In the genomic region with DNA sequence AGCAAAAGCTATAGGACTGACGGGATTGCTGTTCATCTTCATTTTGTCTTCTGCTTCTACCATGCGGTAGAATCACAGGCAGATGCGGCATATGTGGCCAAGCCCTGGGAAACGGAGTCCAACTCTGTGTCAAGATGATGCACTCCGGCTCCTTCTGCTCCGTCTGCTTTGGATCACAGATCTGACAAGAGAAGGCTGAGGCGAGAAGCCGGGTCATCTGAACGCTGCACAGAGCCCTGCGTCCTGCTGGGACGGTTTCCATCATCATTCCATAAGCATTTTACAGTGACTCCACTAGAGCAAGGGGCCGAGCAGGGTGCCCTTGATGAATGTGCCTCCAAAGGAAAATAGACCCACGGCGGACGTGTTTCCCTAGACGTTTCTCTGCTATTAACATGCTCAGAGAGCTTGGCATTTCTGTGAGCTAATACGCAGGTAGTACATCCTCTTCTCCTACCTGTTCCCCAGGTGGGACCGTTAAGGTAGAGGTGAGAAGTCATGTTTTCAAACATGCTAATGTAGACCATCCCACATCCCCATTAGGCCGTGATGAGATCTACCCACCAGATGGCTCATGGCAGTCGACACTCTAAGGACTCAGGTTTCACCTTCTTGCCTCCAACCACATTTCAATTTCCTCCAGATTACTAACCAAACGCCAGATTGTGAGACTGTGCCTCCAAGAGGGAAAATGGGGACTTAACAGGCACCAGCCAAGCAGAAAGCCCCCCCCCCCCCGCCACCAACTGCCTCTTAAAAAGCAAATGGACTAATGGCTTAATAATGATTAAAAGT, we compare ENCODE assay signal across 12 mouse cellular contexts.
DNase-seq lines count a peak whose midpoint lies in the region; ATAC-seq lines count a peak whose summit lies in the region.
"Had no signal": no experiment of that assay in that cellular context is flagged by ENCODE, and none has a peak within 500 bp of the region (broad histone marks: within the 10 kb centered on the region; RNA-seq: fewer than 3 reads in every experiment).

No protein-coding gene starts in this region.

- no peaks in the 10 kb centered on the region for H3K36me3 ChIP-seq in heart, embryonic 11.5 days (ENCODE audit: control insufficient read depth, insufficient read depth, low read length)
- H3K36me3 ChIP-seq in embryonic facial prominence, embryonic 15.5 days, result no peaks in the 10 kb centered on the region
- H3K36me3 ChIP-seq in midbrain, embryonic 14.5 days (ENCODE audit: control insufficient read depth, insufficient read depth, low read length), result no peaks in the 10 kb centered on the region
- H3K36me3 ChIP-seq: heart, embryonic 13.5 days had no signal

- no peak overlapping the region for H3K9ac ChIP-seq in heart, embryonic 11.5 days (ENCODE audit: low read depth, low read length)
- no peak overlapping the region for H3K9ac ChIP-seq in embryonic facial prominence, embryonic 15.5 days
- no peak overlapping the region for H3K9ac ChIP-seq in midbrain, embryonic 14.5 days (replicated peaks; ENCODE audit: low read length)
- H3K9ac ChIP-seq: heart, embryonic 13.5 days had no signal

- H3K4me2 ChIP-seq in heart, embryonic 11.5 days, result no peak overlapping the region
- H3K4me2 ChIP-seq in embryonic facial prominence, embryonic 15.5 days (replicated peaks), result no peak overlapping the region
- no peak overlapping the region for H3K4me2 ChIP-seq in midbrain, embryonic 14.5 days (ENCODE audit: low read length)
- H3K4me2 ChIP-seq: heart, embryonic 13.5 days had no signal

- intact Hi-C loops in heart, postnatal 10 days (cut with DNase I), result no loop called here
- intact Hi-C loops in left cerebral cortex, postnatal 4 days (cut with DNase I), result no loop called here
- intact Hi-C loops in left cerebral cortex, postnatal 10 days (cut with DNase I), result no loop called here

- H3K27ac ChIP-seq in heart, embryonic 11.5 days (ENCODE audit: low read depth, low read length), result no peak overlapping the region
- H3K27ac ChIP-seq in embryonic facial prominence, embryonic 15.5 days (replicated peaks), result 0 out of 2 replicates have a peak overlapping the region, but pooled peaks have one; percentile 19
- no peak overlapping the region for H3K27ac ChIP-seq in midbrain, embryonic 14.5 days (replicated peaks; ENCODE audit: low read depth, low read length)
- H3K27ac ChIP-seq: heart, embryonic 13.5 days had no signal

- no peaks in the 10 kb centered on the region for H3K27me3 ChIP-seq in heart, embryonic 11.5 days (ENCODE audit: control insufficient read depth, insufficient read depth, low read length)
- H3K27me3 ChIP-seq in embryonic facial prominence, embryonic 15.5 days, result no peaks in the 10 kb centered on the region
- no peaks in the 10 kb centered on the region for H3K27me3 ChIP-seq in midbrain, embryonic 14.5 days (ENCODE audit: control insufficient read depth, insufficient read depth, low read length)
- H3K27me3 ChIP-seq: heart, embryonic 13.5 days had no signal

- WGBS in heart, embryonic 11.5 days (ENCODE audit: insufficient replicate concordance), result 61% methylated on average over 22 of the region's 22 CpGs
- 60% methylated on average over 22 of the region's 22 CpGs for WGBS in embryonic facial prominence, embryonic 15.5 days
- 87% methylated on average over 22 of the region's 22 CpGs for WGBS in midbrain, embryonic 14.5 days

- H3K4me3 ChIP-seq in heart, embryonic 11.5 days (ENCODE audit: low read depth, low read length), result no peak overlapping the region
- no peak overlapping the region for H3K4me3 ChIP-seq in embryonic facial prominence, embryonic 15.5 days (replicated peaks)
- H3K4me3 ChIP-seq in midbrain, embryonic 14.5 days (replicated peaks; ENCODE audit: low read depth, low read length), result no peak overlapping the region
- H3K4me3 ChIP-seq: heart, embryonic 13.5 days had no signal

- no peaks in the 10 kb centered on the region; the same call in 1 of the 2 replicates for H3K4me1 ChIP-seq in heart, embryonic 11.5 days (ENCODE audit: control insufficient read depth, insufficient read depth, low read length)
- 0 out of 2 replicates have a peak, but pooled peaks cover 5% of the 10 kb centered on the region for H3K4me1 ChIP-seq in embryonic facial prominence, embryonic 15.5 days
- no peaks in the 10 kb centered on the region for H3K4me1 ChIP-seq in midbrain, embryonic 14.5 days (ENCODE audit: control insufficient read depth, insufficient read depth, low read length)
- H3K4me1 ChIP-seq: heart, embryonic 13.5 days had no signal

- no peak for ATAC-seq in heart, embryonic 11.5 days (replicated peaks; ENCODE audit: insufficient number of reproducible peaks, low FRiP score, low TSS enrichment)
- no peak for ATAC-seq in embryonic facial prominence, embryonic 15.5 days (ENCODE audit: insufficient number of reproducible peaks, low FRiP score, low TSS enrichment, low read depth)
- ATAC-seq in inflammation-experienced regulatory T-cells, adult 6 months, result no peak
- no peak for ATAC-seq in midbrain, embryonic 14.5 days (ENCODE audit: low FRiP score, low TSS enrichment)

- no peaks in the 10 kb centered on the region for H3K9me3 ChIP-seq in heart, embryonic 11.5 days (replicated peaks; ENCODE audit: control insufficient read depth, low read length)
- no peaks in the 10 kb centered on the region for H3K9me3 ChIP-seq in embryonic facial prominence, embryonic 15.5 days (replicated peaks)
- H3K9me3 ChIP-seq in midbrain, embryonic 14.5 days (ENCODE audit: control insufficient read depth, low read length), result no peaks in the 10 kb centered on the region
- H3K9me3 ChIP-seq: heart, embryonic 13.5 days had no signal

- peak; percentile 12 to 27 for DNase-seq in heart, postnatal 10 days
- DNase-seq in left cerebral cortex, postnatal 4 days, result peak; percentile 51
- no peak for DNase-seq in left cerebral cortex, postnatal 10 days (ENCODE audit: extremely low spot score in 1 of 2, low spot score in 2 of 2)
- peak; percentile 25 for DNase-seq in MN1 (ENCODE audit: low spot score)
- no peak for DNase-seq in midbrain, embryonic 14.5 days
- DNase-seq: adrenal gland, postnatal 10 days; cerebellum, adult 11-12 months; right cerebral cortex, adult 18-20 months had no signal

Comparison
In these comparisons a context has a peak if more than half of its experiments do, and no peak if none do; other contexts are left out.
1. DNase-seq: peak in heart, postnatal 10 days (2 of 2), left cerebral cortex, postnatal 4 days (single experiment) and MN1 (single experiment); none in left cerebral cortex, postnatal 10 days (0 of 2) and midbrain, embryonic 14.5 days (single experiment).